7 mouse cellular contexts compared by ENCODE assay signal in genomic region chr17:81669816-81670691, GRCm38 (mm10).
A peak's percentile ranks its signal among the peaks of the same experiment; 100 is the strongest.
DNase-seq lines count a peak whose midpoint lies in the region; ATAC-seq lines count a peak whose summit lies in the region.

No protein-coding gene starts in this region.

- peak overlapping the region; percentile 85 for H3K27ac ChIP-seq in intestine, embryonic 16.5 days (ENCODE audit: low read length)

- H3K9ac ChIP-seq in intestine, embryonic 16.5 days (ENCODE audit: low read depth, low read length): peak overlapping the region; percentile 84

- peak; percentile 72 to 78 for DNase-seq in adrenal gland, postnatal 36 days
- peak; percentile 70 for DNase-seq in embryo, embryonic 10.5 days (ENCODE audit: low spot score)
- DNase-seq in gastrocnemius, postnatal 36 days: peak; percentile 18 to 50
- peak; percentile 67 to 68 for DNase-seq in left cerebral cortex, postnatal 25 days (ENCODE audit: low spot score in 2 of 2)
- DNase-seq in right cerebral cortex, postnatal 4 days: peak; percentile 78

- H3K27me3 ChIP-seq in intestine, embryonic 16.5 days (replicated peaks; ENCODE audit: control insufficient read depth, insufficient read depth, low read length): 0 out of 2 replicates have a peak, but pooled peaks cover 5% of the 10 kb centered on the region

- peak overlapping the region; percentile 97 for H3K4me2 ChIP-seq in intestine, embryonic 16.5 days (ENCODE audit: low read depth, low read length)

- peak overlapping the region; percentile 76 for H3K4me3 ChIP-seq in intestine, embryonic 16.5 days (ENCODE audit: low read length)

- H3K4me1 ChIP-seq in intestine, embryonic 16.5 days (ENCODE audit: control insufficient read depth, insufficient read depth, low read length): 0 out of 2 replicates have a peak, but pooled peaks cover 2% of the 10 kb centered on the region

- intact Hi-C loops in gastrocnemius, postnatal 36 days (cut with DNase I): loop anchor here (10.0 kb wide), 2 partner anchors 115 to 195 kb away; no protein-coding TSS in a partner anchor
- intact Hi-C loops in left cerebral cortex, postnatal 25 days (cut with DNase I): loop anchor here (2.0 to 10.0 kb wide), 6 partner anchors 67 to 1285 kb away; no protein-coding TSS in a partner anchor

- no peaks in the 10 kb centered on the region for H3K36me3 ChIP-seq in intestine, embryonic 16.5 days (ENCODE audit: control insufficient read depth, insufficient read depth, low read length)

- peak; percentile 91 for ATAC-seq in intestine, embryonic 16.5 days
- peak; percentile 34 for ATAC-seq in megakaryocyte-erythroid progenitor cell, adult 5-6 weeks (replicated peaks; ENCODE audit: low FRiP score, low TSS enrichment, poor library complexity, severe bottlenecking)

- WGBS in intestine, embryonic 16.5 days: under 1% methylated on average over 75 of the region's 84 CpGs

- H3K9me3 ChIP-seq in intestine, embryonic 16.5 days (ENCODE audit: control insufficient read depth, low read length): no peaks in the 10 kb centered on the region

Comparison
In these comparisons a context has a peak if more than half of its experiments do, and no peak if none do; other contexts are left out.
1. Peak in every context shown above with its lines: DNase-seq, ATAC-seq, H3K4me3 ChIP-seq and H3K27ac ChIP-seq.